Mouse (Mus musculus) midbrain, embryonic 13.5 days (tissue): ENCODE data around the gene Mob2. TPM values are rescaled to one million over a fixed set of nuclear protein-coding genes. Genes with fewer than 3 reads are reported as not detected.
A peak's percentile ranks its signal among the peaks of the same experiment; 100 is the strongest.

ENCODE experiments used
- ATAC-seq: fragments of 200-750 bp; cut with Nextera tagmentation; 2 replicates; pipeline ENCODE4 v1.8.0; 2017; ENCODE audit warnings: mild to moderate bottlenecking, moderate TSS enrichment, moderate library complexity
- H3K27ac ChIP-seq: fragments of 300-500 bp; sonication (generic); 2 replicates; pipeline ENCODE4 v1.5.1; 2015; ENCODE audit warnings: inconsistent platforms, mild to moderate bottlenecking, moderate library complexity
- H3K27me3 ChIP-seq: fragments of 300-500 bp; sonication (generic); 2 replicates; pipeline ENCODE4 v1.6.1; 2015; ENCODE audit warnings: mild to moderate bottlenecking, inconsistent platforms
- H3K36me3 ChIP-seq: fragments of 300-500 bp; sonication (generic); 2 replicates; pipeline ENCODE4 v1.6.1; 2015; ENCODE audit warnings: mild to moderate bottlenecking, inconsistent platforms
- H3K4me1 ChIP-seq: fragments of 300-500 bp; sonication (generic); replicated peaks from 2 replicates; pipeline ENCODE4 v1.6.1; 2015; ENCODE audit warnings: inconsistent platforms
- H3K4me2 ChIP-seq: fragments of 300-500 bp; sonication (generic); replicated peaks from 2 replicates; pipeline ENCODE4 v1.6.1; 2015; ENCODE audit warnings: moderate library complexity, mild to moderate bottlenecking, inconsistent platforms
- H3K4me3 ChIP-seq: fragments of 300-500 bp; sonication (generic); replicated peaks from 2 replicates; pipeline ENCODE4 v1.5.1; 2015; ENCODE audit warnings: mild to moderate bottlenecking, inconsistent platforms
- H3K9ac ChIP-seq: fragments of 300-500 bp; sonication (generic); replicated peaks from 2 replicates; pipeline ENCODE4 v1.6.1; 2015; ENCODE audit warnings: mild to moderate bottlenecking, inconsistent platforms
- H3K9me3 ChIP-seq: fragments of 300-500 bp; sonication (generic); 2 replicates; pipeline ENCODE4 v1.6.1; 2016; ENCODE audit warnings: mild to moderate bottlenecking, inconsistent platforms
- WGBS: fragments of 180-500 bp; shearing (Covaris S2); methylation state at CpG from one replicate; pipeline ENCODE4 v1.1.7; 2015; 5-methylcytosine and 5-hydroxymethylcytosine counted together
- microRNA-seq: library from miRNA; unstranded; fragments of <30 nt; microRNA quantifications from one replicate; pipeline ENCODE4, GENCODE M21; 2016
- polyA plus RNA-seq: library from polyadenylated mRNA; unstranded; fragments of >200 nt; fragmentation: Nextera tagmentation; extraction: Ambion mirVana; gene quantifications from 2 replicates; pipeline ENCODE4 v1.2.1, GENCODE M21; 2015

Mob2 gene
- polyA plus RNA-seq, 1 experiment from 2014 or later, result 56.9 TPM

DNA sequence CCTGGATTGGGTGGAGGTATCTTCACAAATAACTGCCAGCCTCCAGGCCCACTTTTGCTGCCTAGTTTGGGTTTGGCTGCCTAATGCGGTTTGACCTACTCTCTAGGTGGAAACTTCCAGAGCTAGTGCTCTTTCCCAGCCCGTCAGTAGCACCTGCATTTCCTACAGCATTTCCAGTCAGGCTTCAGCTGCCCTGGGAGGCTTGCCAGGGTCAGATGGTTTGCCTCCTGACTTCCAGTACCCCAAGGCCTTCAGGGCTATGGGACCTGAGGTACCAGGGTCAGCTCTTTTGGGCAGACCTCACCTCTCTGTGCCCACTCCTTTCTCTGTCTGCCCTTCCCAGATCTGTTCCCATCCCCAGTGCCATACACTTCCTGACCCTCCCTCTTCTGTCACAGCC, 99.9 kb downstream of the Mob2 start:
- Histone ChIP-seq H3K9ac (peak overlapping the region; percentile 28; the same call in 1 of the 2 replicates), H3K9me3 (no peaks in the 10 kb centered on the region), H3K27ac (no peak overlapping the region), H3K36me3 (peaks cover 5% of the 10 kb centered on the region), H3K4me3 (no peak overlapping the region), H3K4me2 (peak overlapping the region; percentile 5; the same call in 1 of the 2 replicates), H3K27me3 (no peaks in the 10 kb centered on the region), H3K4me1 (peaks cover 96% of the 10 kb centered on the region)
- ATAC-seq, result no peak
- WGBS, result 94% methylated on average over 2 of the region's 2 CpGs

DNA sequence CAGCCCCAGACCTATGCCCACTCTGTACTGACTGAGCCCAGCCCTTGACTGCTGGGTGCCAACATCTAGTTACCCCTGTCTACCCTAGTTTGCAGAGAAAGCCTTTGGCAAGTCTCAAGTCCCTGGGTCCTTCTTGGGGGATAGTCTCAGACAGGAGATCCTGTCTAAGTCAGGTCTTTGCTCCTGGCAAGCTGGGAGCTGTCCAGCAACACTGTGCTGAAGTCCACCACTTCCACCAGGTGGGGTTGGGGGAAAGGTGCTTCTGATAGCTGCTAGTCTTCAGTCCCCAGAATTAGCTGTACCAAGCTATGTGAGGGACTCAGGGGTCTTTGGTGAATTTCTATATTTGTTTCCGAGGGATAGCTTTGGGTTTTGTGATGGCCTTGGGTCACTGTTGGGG, 101.7 kb downstream of the Mob2 start:
- WGBS, result 89% methylated on average over 1 of the region's 1 CpGs
- no peaks in the 10 kb centered on the region for H3K27me3 ChIP-seq
- H3K4me3 ChIP-seq, result no peak overlapping the region
- no peaks in the 10 kb centered on the region for H3K9me3 ChIP-seq
- peaks cover 96% of the 10 kb centered on the region for H3K4me1 ChIP-seq
- ATAC-seq, result no peak
- no peak overlapping the region for H3K4me2 ChIP-seq
- H3K9ac ChIP-seq, result no peak overlapping the region
- H3K27ac ChIP-seq, result no peak overlapping the region
- no peaks in the 10 kb centered on the region for H3K36me3 ChIP-seq

Small RNA genes within 50 kb of the gene (microRNA-seq; reads per million reads assigned to microRNA genes)
- 1.6 reads per million for gene Mir3104

Other genes with a start within 250 kb of the Mob2 start
- 0.04 TPM in 2 replicates for gene Muc5b, start 222.0 kb downstream of the Mob2 start, polyA plus RNA-seq
- gene Tollip, start 142.6 kb downstream of the Mob2 start, polyA plus RNA-seq, result 69.0 and 71.2 TPM in 2 replicates
- 27.5 and 29.4 TPM in 2 replicates for gene Brsk2, start 111.3 kb downstream of the Mob2 start, polyA plus RNA-seq
- 66.0 and 69.1 TPM in 2 replicates for gene Dusp8, start 34.8 kb upstream of the Mob2 start, polyA plus RNA-seq
- 0.44 TPM in 1 of 2 replicates, not detected in the other for gene Gm45618, start 59.7 kb upstream of the Mob2 start, polyA plus RNA-seq
- not detected in 2 replicates for gene Gm39115, start 75.0 kb upstream of the Mob2 start, polyA plus RNA-seq
- gene Gm45337, start 83.5 kb upstream of the Mob2 start, polyA plus RNA-seq, result not detected in 2 replicates
- not detected in 2 replicates for gene Gm29735, start 96.0 kb upstream of the Mob2 start, polyA plus RNA-seq
- gene Gm4553, start 104.7 kb upstream of the Mob2 start, polyA plus RNA-seq, result not detected in 2 replicates
- gene Krtap5-2, start 114.9 kb upstream of the Mob2 start, polyA plus RNA-seq, result not detected in 2 replicates
- gene Gm10153, start 129.3 kb upstream of the Mob2 start, polyA plus RNA-seq, result not detected in 2 replicates
- gene Krtap5-3, start 140.3 kb upstream of the Mob2 start, polyA plus RNA-seq, result not detected in 2 replicates
- not detected in 2 replicates for gene Gm7579, start 150.8 kb upstream of the Mob2 start, polyA plus RNA-seq
- not detected in 2 replicates for gene Krtap5-5, start 168.9 kb upstream of the Mob2 start, polyA plus RNA-seq
- gene Gm40460, start 180.0 kb upstream of the Mob2 start, polyA plus RNA-seq, result not detected in 2 replicates
- not detected in 2 replicates for gene Gm2431, start 197.3 kb upstream of the Mob2 start, polyA plus RNA-seq
- not detected in 2 replicates for gene Gm4559, start 213.3 kb upstream of the Mob2 start, polyA plus RNA-seq
- not detected in 2 replicates for gene Krtap5-1, start 236.1 kb upstream of the Mob2 start, polyA plus RNA-seq
- gene Krtap5-4, start 242.5 kb upstream of the Mob2 start, polyA plus RNA-seq, result not detected in 2 replicates